Mouse (Mus musculus): Measurements from ENCODE around the gene Ten1. TPM values are rescaled to one million over a fixed set of nuclear protein-coding genes. Genes with fewer than 3 reads are reported as not detected.

Gene Ten1
- polyA plus RNA-seq, 1 experiment from 2014 or later = 54.7 TPM

- Histone ChIP-seq H3K4me2 (ENCODE audit: low read depth, low read length) (no peak overlapping the region), H3K4me3 (ENCODE audit: low read depth, low read length) (no peak overlapping the region), H3K27me3 (ENCODE audit: control insufficient read depth, insufficient read depth, low read length) (no peaks in the 10 kb centered on the region), H3K9me3 (replicated peaks; ENCODE audit: control insufficient read depth, low read length) (no peaks in the 10 kb centered on the region), H3K36me3 (replicated peaks; ENCODE audit: control insufficient read depth, insufficient read depth, low read depth, low read length) (peaks cover 14% of the 10 kb centered on the region), H3K27ac (replicated peaks; ENCODE audit: low read depth, low read length) (no peak overlapping the region), H3K9ac (replicated peaks; ENCODE audit: low read length) (no peak overlapping the region), H3K4me1 (ENCODE audit: control insufficient read depth, insufficient read depth, low read length) (no peaks in the 10 kb centered on the region)
- ATAC-seq (replicated peaks; ENCODE audit: insufficient number of reproducible peaks, low FRiP score, low TSS enrichment, low read depth) = no peak
- no peak for DNase-seq (ENCODE audit: low spot score)
- 95% methylated on average over 8 of the region's 8 CpGs for WGBS
Measured at GRCm38 (mm10) chr11:116259461-116259860, 60.8 kb downstream of the Ten1 start.

- Histone ChIP-seq H3K4me2 (ENCODE audit: low read depth, low read length) (no peak overlapping the region), H3K36me3 (replicated peaks; ENCODE audit: control insufficient read depth, insufficient read depth, low read depth, low read length) (peaks cover 15% of the 10 kb centered on the region), H3K27me3 (ENCODE audit: control insufficient read depth, insufficient read depth, low read length) (no peaks in the 10 kb centered on the region), H3K9me3 (replicated peaks; ENCODE audit: control insufficient read depth, low read length) (no peaks in the 10 kb centered on the region), H3K27ac (replicated peaks; ENCODE audit: low read depth, low read length) (no peak overlapping the region), H3K4me1 (ENCODE audit: control insufficient read depth, insufficient read depth, low read length) (no peaks in the 10 kb centered on the region), H3K9ac (replicated peaks; ENCODE audit: low read length) (no peak overlapping the region), H3K4me3 (ENCODE audit: low read depth, low read length) (no peak overlapping the region)
- no peak for ATAC-seq (replicated peaks; ENCODE audit: insufficient number of reproducible peaks, low FRiP score, low TSS enrichment, low read depth)
- DNase-seq (ENCODE audit: low spot score) = no peak
- WGBS = 88% methylated on average over 7 of the region's 7 CpGs
Measured at GRCm38 (mm10) chr11:116260259-116260658, 61.6 kb downstream of the Ten1 start.

Other genes with a start within 250 kb of the Ten1 start
- 0.83 and 0.85 TPM in 2 replicates for gene Itgb4, start 224.1 kb upstream of the Ten1 start, polyA plus RNA-seq (2014; fragmentation: Nextera tagmentation; extraction: Ambion mirVana)
- gene Galk1, start 186.1 kb upstream of the Ten1 start, polyA plus RNA-seq (2014; fragmentation: Nextera tagmentation; extraction: Ambion mirVana) = 113 and 125 TPM in 2 replicates
- 2,457 and 2,634 TPM in 2 replicates for gene H3f3b, start 170.9 kb upstream of the Ten1 start, polyA plus RNA-seq (2014; fragmentation: Nextera tagmentation; extraction: Ambion mirVana)
- 21.2 and 21.7 TPM in 2 replicates for gene Unk, start 168.5 kb upstream of the Ten1 start, polyA plus RNA-seq (2014; fragmentation: Nextera tagmentation; extraction: Ambion mirVana)
- 0.71 and 1.2 TPM in 2 replicates for gene Unc13d, start 120.9 kb upstream of the Ten1 start, polyA plus RNA-seq (2014; fragmentation: Nextera tagmentation; extraction: Ambion mirVana)
- gene Wbp2, start 111.9 kb upstream of the Ten1 start, polyA plus RNA-seq (2014; fragmentation: Nextera tagmentation; extraction: Ambion mirVana) = 47.0 and 49.6 TPM in 2 replicates
- 3.4 and 4.5 TPM in 2 replicates for gene Trim47, start 71.6 kb upstream of the Ten1 start, polyA plus RNA-seq (2014; fragmentation: Nextera tagmentation; extraction: Ambion mirVana)
- gene Trim65, start 67.7 kb upstream of the Ten1 start, polyA plus RNA-seq (2014; fragmentation: Nextera tagmentation; extraction: Ambion mirVana) = 1.2 and 1.8 TPM in 2 replicates
- gene Mrpl38, start 60.0 kb upstream of the Ten1 start, polyA plus RNA-seq (2014; fragmentation: Nextera tagmentation; extraction: Ambion mirVana) = 101 and 102 TPM in 2 replicates
- 20.3 and 25.9 TPM in 2 replicates for gene Fbf1, start 30.7 kb upstream of the Ten1 start, polyA plus RNA-seq (2014; fragmentation: Nextera tagmentation; extraction: Ambion mirVana)
- gene Acox1, start 190 bp downstream of the Ten1 start, polyA plus RNA-seq (2014; fragmentation: Nextera tagmentation; extraction: Ambion mirVana) = 22.1 and 22.4 TPM in 2 replicates
- gene Evpl, start 39.2 kb downstream of the Ten1 start, polyA plus RNA-seq (2014; fragmentation: Nextera tagmentation; extraction: Ambion mirVana) = 0.73 and 0.88 TPM in 2 replicates
- 78.7 and 80.5 TPM in 2 replicates for gene Srp68, start 75.4 kb downstream of the Ten1 start, polyA plus RNA-seq (2014; fragmentation: Nextera tagmentation; extraction: Ambion mirVana)
- gene Galr2, start 82.1 kb downstream of the Ten1 start, polyA plus RNA-seq (2014; fragmentation: Nextera tagmentation; extraction: Ambion mirVana) = 0.11 and 0.52 TPM in 2 replicates
- 64.1 and 64.2 TPM in 2 replicates for gene Exoc7, start 108.4 kb downstream of the Ten1 start, polyA plus RNA-seq (2014; fragmentation: Nextera tagmentation; extraction: Ambion mirVana)
- 0.43 and 0.79 TPM in 2 replicates for gene Foxj1, start 136.5 kb downstream of the Ten1 start, polyA plus RNA-seq (2014; fragmentation: Nextera tagmentation; extraction: Ambion mirVana)
- gene Rnf157, start 214.2 kb downstream of the Ten1 start, polyA plus RNA-seq (2014; fragmentation: Nextera tagmentation; extraction: Ambion mirVana) = 15.8 and 15.9 TPM in 2 replicates
- 63.6 and 68.4 TPM in 2 replicates for gene Ubald2, start 235.2 kb downstream of the Ten1 start, polyA plus RNA-seq (2014; fragmentation: Nextera tagmentation; extraction: Ambion mirVana)